Mouse (Mus musculus) cerebellum, adult 8-10 months (tissue): ENCODE results near the gene Col6a1.

ENCODE experiments used
- DNase-seq: peaks from one replicate; pipeline ENCODE4 v3.0.0; 2022

Col6a1 gene

DNA sequence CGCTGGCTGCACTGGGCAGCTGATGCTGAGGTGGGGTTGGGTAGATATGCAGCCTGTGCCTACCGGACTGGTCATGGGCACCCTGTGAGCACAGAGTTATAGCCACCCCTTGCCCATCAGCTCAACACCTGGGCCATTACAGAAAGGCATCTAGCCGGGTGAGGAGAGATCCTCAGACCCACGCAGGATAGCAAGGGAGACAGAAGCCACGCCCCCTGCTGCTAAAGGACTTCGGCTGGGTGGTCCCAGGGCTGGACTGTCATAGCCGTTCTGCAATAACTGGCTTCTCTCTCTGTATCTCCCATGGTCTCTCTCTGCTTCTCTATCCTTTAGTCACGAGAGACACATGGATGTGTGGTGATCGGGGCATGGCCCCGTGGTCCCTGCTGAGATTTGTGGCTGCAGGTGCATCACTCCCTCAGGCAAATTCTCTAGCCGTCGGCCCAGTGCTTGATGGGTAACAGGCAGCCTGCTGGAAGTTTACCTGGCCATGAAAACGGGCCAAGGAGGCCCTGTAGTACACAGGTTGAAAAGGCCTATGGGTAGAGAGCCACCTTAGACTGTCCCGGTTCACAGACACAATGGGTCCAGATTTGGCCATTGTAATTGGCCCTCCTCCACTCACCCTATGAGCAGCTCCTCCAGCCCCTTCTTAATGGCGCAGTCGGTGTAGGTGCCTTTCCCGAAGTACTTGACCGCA is 3.1 kb downstream of the Col6a1 start:
- no peak for DNase-seq

DNA sequence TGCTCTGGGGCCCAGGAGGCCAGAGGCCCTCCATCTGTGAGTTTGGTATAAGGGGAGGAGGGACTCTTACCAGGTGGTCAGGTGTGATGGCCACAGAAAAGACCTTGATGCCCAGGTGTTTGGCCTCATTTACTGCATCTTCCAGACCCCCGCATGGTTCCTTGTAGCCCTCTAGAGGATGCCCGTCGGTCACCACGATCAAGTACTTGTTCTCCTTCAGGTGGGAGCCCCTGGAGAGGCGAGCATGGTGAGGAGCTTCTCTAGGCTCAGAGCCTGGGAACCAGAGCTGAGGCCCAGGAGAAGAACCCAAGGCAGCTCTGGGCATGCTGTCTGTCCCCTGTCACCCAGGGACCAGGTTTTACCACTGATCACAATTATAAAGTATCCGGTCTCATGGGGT is 4.2 kb downstream of the Col6a1 start:
- DNase-seq: no peak

DNA sequence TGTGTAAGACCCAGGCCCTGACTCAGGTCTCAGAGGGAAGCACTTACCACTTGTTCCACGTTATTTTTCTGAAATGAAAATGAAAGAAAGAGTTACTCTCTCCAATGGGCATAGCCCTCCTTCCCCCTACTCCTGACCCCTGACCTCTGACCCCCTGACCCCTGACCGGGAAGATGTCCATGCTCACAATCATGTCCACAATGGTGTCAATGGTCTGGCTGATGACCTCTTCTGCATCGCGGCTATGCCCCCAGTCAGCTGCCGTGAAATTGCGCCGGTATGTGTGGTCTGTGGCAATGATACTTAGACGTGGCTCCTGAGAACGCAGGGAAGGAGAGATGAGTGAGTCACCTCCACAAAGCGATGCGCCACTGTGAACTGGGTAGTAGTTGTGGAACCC is 4.8 kb downstream of the Col6a1 start:
- DNase-seq: no peak

DNA sequence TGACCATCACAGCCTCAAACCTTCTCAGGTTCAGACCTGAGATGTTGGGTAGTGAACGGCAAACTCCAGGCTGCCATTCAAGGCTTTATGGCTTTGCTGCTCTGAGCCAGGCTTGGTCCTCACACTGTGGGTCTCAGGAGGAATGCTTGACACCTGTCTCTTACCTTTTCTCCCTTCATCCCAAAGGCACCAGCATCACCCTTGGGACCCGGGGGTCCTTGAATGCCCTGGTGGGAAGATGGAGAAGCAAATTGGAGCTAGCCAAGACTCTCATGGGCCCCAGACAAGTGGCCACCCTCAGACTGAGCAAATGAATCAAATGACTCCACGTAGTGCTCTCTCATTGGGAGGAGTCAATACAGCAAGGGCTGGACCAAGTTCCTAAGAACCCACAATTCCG is 8.3 kb downstream of the Col6a1 start:
- no peak for DNase-seq

DNA sequence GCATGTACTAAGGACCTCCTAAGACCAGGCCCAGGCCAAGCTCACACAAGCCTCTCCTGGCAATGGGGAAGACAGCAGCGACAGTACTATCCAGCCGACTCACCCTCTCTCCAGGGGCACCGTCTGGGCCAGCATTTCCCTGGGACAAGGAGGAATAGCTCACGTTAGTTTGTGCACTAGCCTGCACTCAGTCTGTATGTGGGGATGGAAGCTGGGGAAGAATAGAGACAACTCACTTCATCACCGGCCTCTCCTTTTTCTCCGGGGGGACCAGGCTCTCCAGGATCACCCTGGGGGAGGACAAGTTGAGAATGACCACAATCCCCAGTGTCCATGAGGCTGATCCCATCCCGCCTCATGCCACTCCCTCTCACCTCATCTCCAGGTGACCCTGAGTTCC is 8.9 kb downstream of the Col6a1 start:
- DNase-seq: no peak

DNA sequence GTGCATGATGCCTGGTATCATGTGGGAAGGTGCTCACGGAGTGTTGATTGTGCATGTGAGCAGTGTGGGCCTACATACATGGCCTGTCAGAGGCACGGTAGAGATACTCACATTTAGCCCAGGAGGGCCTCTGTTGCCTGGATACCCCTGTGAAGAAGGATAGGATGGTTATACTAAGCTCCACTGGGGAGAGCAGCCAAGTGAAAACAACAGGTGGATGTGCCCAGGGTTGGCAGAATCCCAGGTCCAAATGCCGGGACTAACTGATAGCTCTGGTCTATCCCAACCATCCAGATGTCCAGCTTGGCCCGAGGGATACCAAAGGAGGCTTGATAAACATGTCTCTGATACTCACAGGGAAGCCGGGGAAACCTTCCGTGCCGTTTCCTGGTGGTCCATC is 11.7 kb downstream of the Col6a1 start:
- no peak for DNase-seq

DNA sequence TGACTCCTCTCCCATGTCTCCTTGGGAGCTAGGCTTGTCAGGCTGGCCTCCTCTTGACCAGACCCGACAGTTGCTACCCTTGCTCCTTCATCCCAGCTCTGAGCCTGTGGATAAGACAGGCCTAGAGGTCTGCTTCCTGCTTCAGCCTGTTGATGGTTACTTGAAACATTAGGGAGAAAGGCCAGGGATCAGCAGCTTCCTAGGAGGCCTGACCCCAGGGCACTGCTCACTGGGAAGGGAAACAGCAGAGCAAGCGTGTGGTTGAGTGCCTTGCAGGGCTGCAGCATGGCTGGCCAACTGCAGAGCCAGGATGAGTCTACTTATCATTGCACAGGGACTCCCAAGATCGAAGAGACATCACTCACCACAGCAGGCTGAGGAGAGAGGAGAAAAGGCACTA is 13.5 kb downstream of the Col6a1 start:
- no peak for DNase-seq

DNA sequence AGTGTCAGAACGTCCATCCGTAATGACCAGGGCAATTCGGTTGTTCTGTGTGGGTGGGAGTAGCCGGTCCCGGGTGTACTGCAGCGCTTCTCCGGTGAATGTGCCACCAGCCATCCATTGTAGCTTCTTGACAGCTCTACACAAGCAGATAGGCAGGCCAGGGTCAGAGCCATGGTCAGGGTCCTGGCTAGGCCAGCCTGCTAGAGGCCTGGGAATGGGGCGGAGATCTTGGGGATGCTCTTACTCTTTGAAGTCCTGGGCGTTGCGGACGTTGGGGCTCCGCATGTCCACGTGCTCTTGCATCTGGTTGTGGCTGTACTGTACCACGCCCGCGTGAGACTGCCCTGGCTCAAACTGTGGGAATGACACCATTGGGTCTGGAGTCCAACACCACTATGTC is 14.6 kb downstream of the Col6a1 start:
- no peak for DNase-seq

DNA sequence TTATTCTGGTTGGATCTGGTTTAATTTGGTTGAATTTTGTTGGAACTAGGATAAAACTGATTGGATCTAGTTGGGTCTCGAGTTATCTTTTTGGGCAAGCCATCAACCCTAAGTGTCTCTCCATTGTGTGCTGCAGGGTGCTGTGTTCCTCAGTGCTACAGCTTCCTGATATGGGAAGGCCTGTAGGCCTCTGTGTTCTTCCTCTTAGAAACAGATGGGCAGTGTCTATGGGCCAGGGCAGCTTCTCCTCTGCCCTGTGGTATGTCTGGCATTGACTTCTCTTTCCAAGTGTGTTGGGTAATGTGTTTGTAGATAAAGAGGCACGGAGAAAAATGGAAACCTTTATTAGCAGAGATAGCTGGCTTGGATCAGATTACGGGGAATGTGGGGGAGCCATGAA is 17.5 kb downstream of the Col6a1 start:
- DNase-seq: no peak

DNA sequence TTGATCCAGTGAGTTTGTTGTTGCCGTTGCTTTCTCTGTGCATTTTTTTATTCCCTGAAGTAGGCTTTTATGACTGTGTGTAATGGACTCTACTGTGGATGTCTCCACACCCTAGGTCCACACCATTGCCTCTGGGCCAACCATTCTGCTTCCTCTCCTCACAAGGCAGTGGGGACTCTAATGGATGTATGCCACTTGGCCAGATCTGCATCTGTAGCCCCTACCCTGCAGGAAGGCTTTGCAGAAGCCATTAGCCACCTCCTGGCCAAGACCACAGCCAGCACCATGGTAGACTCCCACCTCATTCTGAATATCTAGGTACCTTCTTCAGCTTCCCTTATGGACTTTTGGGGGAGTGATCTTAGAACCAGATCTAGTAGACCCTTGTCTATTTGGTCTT is 18.4 kb downstream of the Col6a1 start:
- DNase-seq: no peak

DNA sequence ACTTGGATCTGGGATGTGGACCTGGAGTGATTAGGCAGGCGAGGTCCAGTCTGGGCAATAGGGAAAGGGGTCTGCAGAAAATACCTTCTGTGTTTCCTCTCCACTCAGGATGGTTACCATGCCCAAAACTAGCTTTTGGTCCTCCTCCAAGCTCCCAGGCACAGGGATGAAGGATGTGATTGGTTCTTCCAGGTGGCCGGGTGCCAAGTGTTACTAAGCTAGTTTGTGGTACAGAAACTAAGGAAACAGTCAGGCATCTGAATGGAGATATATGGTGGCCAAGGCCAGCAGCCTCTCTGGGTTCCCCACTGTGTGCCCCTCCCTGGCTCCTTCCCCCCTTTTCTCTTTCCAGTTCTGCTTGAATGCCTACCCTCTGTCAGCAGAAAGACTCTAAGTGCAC is 19.0 kb downstream of the Col6a1 start:
- no peak for DNase-seq

DNA sequence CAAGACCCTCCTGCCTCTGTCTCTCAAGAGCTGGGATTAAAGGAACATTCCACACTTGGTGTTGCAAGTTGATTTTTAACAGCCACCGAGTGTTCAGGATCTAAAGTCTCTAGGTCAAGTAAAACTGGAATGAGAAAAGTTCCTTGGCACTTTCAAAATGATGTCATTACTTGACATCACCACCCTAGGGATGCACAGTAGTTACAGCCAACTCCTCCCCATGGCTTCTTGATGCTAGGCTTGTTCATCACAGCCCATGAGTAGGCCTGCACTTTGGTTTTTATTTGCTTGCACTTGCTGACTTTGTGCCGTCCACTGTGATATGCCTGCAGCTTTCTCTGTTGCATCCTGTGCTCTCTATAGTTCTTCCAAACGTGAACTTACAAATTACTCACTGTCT is 21.6 kb downstream of the Col6a1 start:
- no peak for DNase-seq

DNA sequence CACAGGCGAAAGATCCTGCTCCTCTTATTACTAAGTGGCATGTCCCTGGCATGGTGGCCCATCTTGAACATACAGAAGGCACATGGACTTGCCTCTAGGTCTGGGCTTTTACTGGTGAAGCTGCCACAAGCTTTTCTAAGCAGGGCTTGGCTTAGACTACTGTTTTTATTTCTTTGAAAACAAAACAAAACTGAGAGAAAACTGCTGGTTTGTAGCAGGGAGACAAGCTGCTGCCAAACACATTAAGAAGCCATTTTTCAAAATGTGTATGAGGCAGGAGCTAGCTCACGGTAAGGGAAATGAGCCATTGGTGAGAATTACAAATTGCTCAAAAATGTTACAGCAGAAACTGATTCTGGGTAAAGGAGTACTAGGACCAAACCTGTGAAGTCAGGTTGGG is 24.5 kb downstream of the Col6a1 start:
- no peak for DNase-seq

DNA sequence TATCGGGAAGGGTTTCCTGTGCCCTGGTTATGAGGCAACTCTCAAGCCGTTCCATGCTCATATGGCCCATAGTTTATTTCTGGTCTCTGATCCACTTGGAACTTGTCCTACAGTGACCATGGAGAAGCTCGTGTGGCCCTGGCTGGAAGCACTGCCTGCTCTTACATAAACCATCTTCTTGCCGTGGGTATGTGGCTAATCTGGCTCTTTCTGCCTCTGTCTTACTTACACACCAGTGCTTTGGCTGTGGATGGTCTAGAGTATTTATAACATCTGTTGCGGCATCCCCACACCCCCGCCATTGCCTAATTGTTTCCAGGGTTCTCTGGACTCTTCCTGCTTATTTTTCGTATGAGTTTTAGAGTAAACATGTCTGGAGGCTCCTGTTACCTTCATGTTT is 26.2 kb downstream of the Col6a1 start:
- no peak for DNase-seq

DNA sequence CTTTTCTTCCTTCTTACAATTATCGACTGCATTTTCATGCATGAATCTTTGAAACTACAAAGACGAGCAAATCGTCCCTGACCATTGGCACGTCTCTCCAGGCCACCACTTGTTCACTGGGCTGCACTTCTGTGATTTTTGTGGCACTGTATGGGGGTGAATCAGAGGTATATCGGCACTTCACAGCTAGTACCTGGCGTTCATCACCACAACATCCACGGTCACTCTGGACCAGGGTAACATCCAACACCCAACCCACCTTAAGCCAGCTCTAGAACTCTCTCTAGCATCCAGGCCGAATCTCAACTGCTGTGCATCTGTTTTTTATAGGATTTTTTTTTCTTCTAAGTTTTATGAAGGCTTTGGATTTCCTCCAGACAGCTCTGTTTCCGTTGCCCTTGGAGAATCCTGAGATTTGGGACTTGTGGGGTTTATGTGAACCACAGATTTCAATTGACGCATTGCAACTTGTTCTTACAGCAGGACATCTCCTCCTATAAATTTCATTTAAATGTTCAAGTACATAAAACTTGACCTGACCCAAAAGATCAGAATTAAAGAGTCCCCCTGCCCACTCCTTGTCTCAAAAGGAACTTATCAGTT is 30.6 kb downstream of the Col6a1 start:
- DNase-seq: no peak

DNA sequence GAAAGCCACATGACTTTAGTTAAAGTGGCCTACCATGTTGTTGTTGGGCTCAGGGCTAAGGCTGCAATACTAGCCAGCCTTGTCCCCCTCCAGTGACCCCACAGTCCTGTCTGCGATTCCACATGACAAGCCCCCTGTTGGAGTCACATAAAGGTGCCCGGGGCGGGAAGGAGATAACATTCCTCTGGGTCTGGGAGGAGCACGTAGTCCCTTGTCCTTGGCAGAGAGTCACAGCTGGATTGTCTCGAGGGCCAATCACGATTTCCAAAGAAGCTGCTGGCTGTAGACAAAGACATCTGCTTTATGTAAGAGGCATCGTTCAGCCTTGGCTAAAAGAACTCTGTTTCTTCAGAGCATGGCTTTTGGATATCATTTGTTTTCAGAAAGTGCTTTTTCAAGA is 31.2 kb downstream of the Col6a1 start:
- DNase-seq: no peak

DNA sequence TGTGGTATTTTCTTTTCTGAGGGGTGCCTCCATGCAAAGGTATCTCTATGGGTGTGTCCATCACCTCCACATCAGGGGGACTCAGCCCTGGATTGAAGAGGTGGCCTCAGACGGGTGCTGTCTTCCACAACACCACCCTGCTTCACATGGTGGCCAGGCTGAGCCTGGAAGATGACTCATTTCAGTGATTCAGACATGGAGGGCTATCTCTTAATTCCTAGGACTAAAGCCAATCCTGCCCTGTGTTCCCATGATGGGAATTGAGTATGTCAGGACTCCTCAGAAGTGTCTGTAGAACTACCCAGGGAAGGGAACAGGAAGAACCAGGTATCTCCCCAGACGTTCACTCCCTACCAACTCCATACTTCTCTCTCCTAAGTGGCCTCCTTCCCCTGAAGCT is 32.5 kb downstream of the Col6a1 start:
- DNase-seq: no peak

DNA sequence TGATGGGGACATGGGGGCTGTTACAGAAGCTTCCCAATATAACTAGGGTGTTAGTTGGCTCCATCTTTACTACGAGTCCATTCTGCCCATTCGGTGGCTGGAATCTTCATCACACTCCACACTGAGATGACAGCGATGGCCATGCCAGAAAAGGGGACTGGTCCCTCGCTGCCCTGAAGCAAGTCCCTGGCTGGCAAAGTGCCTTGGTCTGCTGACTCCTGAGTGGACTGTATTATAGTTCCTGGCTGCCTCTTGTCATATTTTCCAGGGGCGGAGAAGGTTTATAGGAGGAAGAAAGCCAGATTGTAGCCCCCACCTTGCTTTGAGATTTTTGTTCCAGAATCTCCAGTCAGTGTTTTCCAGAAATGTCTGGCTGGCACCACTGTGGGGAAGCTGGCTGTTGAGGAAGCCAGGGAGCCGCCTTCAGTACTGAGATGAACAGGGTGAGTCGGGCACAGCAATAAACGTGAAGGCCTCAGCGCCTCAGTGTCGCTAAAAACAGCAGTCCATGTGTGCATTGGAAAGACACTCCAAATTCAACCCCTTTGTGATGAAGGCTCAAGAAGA is 40.4 kb downstream of the Col6a1 start:
- DNase-seq: no peak

DNA sequence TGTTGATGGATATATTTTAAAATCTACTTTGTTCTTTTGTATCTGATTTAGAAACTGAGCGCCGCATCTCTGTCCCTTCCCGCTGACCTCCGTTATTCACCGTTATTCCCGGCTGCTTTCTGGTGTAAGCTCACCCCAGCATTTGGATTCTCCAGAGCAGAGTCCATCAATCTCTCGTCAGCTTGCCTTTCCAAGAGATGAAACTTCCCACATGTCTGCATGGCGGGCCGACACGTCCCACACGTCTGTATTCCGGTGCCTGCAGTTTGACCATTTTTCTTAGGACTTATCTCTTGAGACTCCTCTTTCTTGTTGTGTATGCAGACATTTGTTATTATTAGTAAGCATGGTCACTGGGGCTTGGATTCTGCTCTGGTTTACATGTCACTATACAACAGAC is 42.0 kb downstream of the Col6a1 start:
- no peak for DNase-seq

DNA sequence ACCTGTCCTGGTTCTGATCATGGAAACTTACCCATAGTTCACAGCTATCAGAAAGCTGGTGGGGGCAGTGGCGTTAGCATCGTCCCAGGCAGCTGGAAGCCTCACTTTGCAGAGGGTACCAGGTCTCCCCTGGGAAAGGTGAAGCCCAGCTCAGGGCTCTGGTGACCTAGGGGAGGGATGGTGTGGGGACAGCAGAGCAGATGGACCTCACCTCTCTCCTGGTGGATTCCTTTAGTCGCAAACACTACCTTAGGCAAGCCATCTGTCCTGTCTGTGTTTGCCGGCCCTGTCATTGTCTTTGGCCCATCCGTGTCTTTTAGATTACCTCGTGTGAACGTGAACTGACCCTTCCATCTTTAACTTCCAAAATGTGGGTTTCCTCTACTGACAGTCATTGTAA is 42.5 kb downstream of the Col6a1 start:
- no peak for DNase-seq

DNA sequence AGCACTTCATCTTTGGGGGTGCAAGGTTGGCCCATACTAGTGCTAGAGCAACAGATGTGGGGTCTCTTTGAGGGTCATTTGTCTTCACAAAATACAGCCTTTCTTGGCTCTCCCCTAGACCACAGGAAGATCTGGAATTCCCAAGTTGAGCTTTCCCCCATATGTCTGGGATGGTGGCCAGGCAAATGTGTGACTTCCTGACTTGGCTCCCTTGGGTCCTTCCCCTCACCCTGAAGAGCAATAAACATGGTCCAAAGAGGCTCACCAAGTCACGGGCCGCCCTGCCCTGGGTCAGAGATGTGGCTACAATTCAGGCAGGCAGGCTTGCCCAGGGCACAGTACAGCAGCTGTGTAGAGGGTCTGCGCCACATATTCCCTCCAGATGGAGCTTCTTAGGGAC is 44.1 kb downstream of the Col6a1 start:
- no peak for DNase-seq

DNA sequence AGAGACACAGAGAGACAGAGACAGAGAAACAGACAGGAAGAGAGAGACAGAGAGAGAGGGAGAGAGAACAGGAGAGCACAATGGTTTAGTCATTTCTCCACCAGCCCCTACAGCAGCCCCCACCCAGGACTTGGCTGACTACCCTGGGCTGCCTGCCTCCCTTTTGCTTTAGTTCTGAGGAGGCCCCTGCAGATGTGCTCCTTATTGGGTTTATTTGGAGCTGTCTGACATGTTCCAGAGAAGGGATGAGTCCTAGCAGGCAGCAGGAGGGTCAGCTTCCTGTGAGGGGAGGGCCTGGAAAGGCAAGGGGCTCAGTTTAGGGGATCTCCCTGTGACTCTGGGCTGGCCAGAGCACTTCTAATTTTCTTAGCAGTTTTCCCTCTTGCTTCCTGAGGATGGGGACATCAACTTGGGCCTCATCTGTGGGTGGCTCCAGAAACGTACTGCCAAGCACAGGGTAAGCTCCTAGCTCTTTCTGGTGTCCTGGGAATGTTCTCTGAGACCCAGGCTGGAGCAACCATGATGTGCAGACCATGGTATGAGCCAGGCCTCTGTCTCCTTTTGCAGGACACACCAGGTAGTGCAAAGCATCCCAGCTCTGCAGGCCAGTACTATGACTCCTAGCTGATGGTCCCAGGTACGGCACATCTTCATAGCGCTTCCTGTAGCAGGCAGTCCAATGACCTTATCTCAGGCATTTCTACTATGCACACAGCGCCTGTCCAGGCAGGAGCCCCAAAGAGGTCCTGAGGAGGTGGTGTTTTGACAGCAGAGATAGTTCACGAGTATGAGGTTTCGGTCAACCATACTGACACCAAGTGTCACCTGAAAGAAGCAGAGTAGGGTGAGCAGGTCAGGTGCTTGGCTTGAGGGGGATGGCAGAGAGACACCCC is 45.0 kb downstream of the Col6a1 start:
- no peak for DNase-seq

DNA sequence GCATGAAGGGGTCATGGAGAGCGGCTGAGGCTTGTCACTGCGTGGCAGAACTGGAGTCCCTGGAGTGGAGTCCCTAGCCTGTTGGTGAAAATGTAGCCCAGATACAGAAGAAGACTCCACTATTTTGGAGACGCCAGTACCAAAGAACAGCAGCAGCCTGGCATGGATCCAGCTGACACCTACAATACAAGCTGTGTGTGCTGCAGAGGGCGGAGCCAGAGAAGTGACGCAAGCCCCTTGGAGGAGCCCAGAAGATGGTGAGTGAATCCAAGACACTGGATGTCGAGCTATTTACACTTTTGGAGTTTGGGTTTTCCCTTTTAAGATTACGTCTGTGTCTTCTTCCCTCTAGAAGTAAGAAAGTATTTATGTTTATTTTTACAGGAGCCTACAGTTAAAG is 47.8 kb downstream of the Col6a1 start:
- DNase-seq: no peak

DNA sequence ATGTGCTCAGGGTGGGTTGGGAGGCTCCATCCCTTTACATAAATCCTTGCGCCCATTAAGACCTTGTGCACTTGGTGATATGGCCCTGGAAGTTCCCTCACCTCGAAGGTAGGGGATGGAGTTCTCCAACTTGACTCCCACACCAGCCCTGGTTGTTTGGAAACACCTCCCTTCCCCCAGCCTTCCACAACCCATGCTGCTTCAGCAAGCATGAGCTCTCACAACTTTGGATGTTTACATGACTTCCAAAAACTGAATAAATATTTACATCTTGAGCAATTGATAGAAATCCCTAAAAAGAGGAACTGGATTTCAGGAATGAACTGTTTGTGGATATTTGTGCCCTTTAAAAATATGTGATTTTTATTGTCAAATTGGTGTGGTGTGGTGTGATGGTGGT is 50.7 kb downstream of the Col6a1 start:
- no peak for DNase-seq
